ENCODE assay signal across 8 mouse cellular contexts in the genomic region with DNA sequence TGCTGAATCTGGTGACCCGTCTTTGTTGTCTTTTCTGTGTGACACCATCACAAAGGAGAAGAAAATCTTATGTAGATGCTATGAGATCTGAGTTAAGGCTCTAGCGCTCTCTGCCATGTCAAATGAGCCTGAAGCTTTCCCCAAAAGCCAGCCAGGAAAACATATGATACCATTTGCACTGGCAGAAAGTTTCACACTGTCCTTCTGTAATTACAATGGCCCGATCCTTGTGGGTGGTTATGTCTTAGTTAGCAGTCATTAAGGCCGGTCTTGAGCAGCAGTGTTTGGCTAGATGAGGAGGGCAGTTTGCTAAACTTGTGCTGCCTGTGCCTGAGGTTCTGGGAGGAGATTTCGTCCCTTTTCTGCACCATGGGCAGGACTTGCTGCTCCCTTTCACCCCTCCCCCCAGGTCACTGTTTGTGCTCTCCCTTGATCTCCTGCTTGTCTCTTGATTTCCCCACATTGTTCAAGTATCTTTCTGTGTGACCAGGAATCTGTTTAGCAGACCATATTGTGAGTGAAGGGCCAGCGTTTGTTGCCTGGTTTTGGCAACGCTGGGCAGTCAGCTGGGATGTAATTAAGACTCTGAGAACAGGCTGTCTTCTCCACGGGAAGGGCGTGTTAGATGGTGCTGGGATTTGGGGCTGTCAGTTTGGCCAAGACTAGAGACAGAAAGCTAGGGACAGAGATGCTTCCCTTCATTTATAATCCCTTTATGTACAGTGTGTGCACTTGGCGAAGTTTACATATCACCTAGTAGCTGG.
DNase-seq lines count a peak whose midpoint lies in the region; ATAC-seq lines count a peak whose summit lies in the region.
"Had no signal": no experiment of that assay in that cellular context is flagged by ENCODE, and none has a peak within 500 bp of the region (broad histone marks: within the 10 kb centered on the region; RNA-seq: fewer than 3 reads in every experiment).

No protein-coding gene starts in this region.

- H3K36me3 ChIP-seq in forebrain, embryonic 15.5 days, result no peaks in the 10 kb centered on the region
- H3K36me3 ChIP-seq in hindbrain, embryonic 16.5 days (ENCODE audit: control insufficient read depth, insufficient read depth, low read length), result no peaks in the 10 kb centered on the region
- H3K36me3 ChIP-seq: stomach, embryonic 15.5 days had no signal

- no peaks in the 10 kb centered on the region for H3K27me3 ChIP-seq in forebrain, embryonic 15.5 days
- no peaks in the 10 kb centered on the region for H3K27me3 ChIP-seq in hindbrain, embryonic 16.5 days (replicated peaks; ENCODE audit: control insufficient read depth, insufficient read depth, low read length)
- H3K27me3 ChIP-seq: stomach, embryonic 15.5 days had no signal

- WGBS in forebrain, embryonic 15.5 days, result 24% methylated on average over 10 of the region's 10 CpGs
- WGBS in hindbrain, embryonic 16.5 days, result 28% methylated on average over 10 of the region's 10 CpGs

- H3K9me3 ChIP-seq in forebrain, embryonic 15.5 days, result no peaks in the 10 kb centered on the region
- no peaks in the 10 kb centered on the region for H3K9me3 ChIP-seq in hindbrain, embryonic 16.5 days (ENCODE audit: control insufficient read depth, low read length)
- H3K9me3 ChIP-seq: stomach, embryonic 15.5 days had no signal

- H3K27ac ChIP-seq in forebrain, embryonic 15.5 days (replicated peaks), result peak overlapping the region; percentile 28; the same call in 1 of the 2 replicates
- peak overlapping the region; percentile 66; the same call in 1 of the 2 replicates for H3K27ac ChIP-seq in hindbrain, embryonic 16.5 days (ENCODE audit: low read depth, low read length)
- H3K27ac ChIP-seq: stomach, embryonic 15.5 days had no signal

- peaks cover 25% of the 10 kb centered on the region for H3K4me1 ChIP-seq in forebrain, embryonic 15.5 days
- peaks cover 20% of the 10 kb centered on the region for H3K4me1 ChIP-seq in hindbrain, embryonic 16.5 days (ENCODE audit: control insufficient read depth, insufficient read depth, low read depth, low read length)
- H3K4me1 ChIP-seq: stomach, embryonic 15.5 days had no signal

- peak; percentile 58 to 71 for DNase-seq in right cerebral cortex, postnatal 10 days (ENCODE audit: low spot score in 2 of 2)
- no peak for DNase-seq in right cerebral cortex, postnatal 25 days
- DNase-seq in testis, postnatal 14 days (ENCODE audit: low spot score), result peak; percentile 19
- DNase-seq in ovary, adult 18-20 months (ENCODE audit: low spot score), result no peak

- no peak overlapping the region for H3K9ac ChIP-seq in forebrain, embryonic 15.5 days (replicated peaks)
- H3K9ac ChIP-seq in hindbrain, embryonic 16.5 days (ENCODE audit: low read depth, low read length), result no peak overlapping the region
- H3K9ac ChIP-seq: stomach, embryonic 15.5 days had no signal

- ATAC-seq in forebrain, embryonic 15.5 days (replicated peaks), result peak; percentile 73
- peak; percentile 80 for ATAC-seq in hindbrain, embryonic 16.5 days
- no peak for ATAC-seq in megakaryocyte progenitor cell, adult 5-6 weeks (replicated peaks; ENCODE audit: poor library complexity)

- no peak overlapping the region for H3K4me3 ChIP-seq in forebrain, embryonic 15.5 days
- no peak overlapping the region for H3K4me3 ChIP-seq in hindbrain, embryonic 16.5 days (ENCODE audit: low read length)
- H3K4me3 ChIP-seq: stomach, embryonic 15.5 days had no signal

- H3K4me2 ChIP-seq in forebrain, embryonic 15.5 days (replicated peaks), result no peak overlapping the region
- no peak overlapping the region for H3K4me2 ChIP-seq in hindbrain, embryonic 16.5 days (ENCODE audit: low read length)
- H3K4me2 ChIP-seq: stomach, embryonic 15.5 days had no signal

Comparison
In these comparisons a context has a peak if more than half of its experiments do, and no peak if none do; other contexts are left out.
1. DNase-seq: peak in right cerebral cortex, postnatal 10 days (2 of 2) and testis, postnatal 14 days (single experiment); none in right cerebral cortex, postnatal 25 days (single experiment) and ovary, adult 18-20 months (single experiment).